Mouse (Mus musculus) layer of hippocampus, adult 11-12 months (tissue): ENCODE results near the gene Krtap19-4.

ENCODE experiments used
- DNase-seq: peaks from one replicate; pipeline ENCODE4 v3.0.0; 2022; ENCODE audit warnings: low spot score

Krtap19-4 gene

DNA sequence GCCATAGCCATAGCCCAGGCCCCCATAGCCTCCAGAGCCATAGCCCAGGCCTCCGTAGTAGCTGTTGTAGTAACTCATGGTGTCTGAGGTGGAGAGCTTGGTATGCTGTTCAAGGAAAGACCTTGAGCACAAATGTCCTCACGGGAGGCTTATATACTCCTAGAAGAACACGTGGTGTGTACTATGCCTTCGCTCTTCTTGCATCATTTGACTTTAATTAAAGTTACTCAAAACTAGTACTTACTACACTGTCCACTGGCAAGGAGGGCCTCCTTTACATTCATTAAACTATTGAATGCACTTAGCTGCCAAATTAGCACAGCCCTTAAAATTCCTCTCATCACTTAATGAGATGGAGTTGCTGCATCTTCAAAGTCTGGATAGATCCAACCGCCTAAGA lies at the start of gene Krtap19-4:
Krtap19-4 (minus strand) TSS at position 101 of the 400 bp plus-strand sequence.
- no peak for DNase-seq

DNA sequence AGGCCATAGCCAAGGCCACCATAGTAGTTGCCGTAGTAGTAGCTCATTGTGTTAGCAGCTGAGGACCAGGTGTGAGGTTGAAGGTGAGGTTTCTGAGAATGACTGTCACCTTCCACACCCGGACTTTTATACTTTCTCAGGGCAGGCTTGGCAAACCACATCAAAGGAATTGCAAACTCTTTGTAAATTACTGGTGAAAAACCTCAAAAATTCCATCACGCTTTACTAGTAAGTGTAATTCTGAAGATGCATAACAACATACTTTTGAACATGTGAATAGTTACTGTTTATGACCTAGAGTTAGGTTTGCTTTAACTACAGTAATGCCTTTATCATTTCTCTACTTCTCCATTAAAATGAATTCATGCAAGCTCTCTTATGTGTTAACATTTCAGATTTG lies 47.3 kb upstream of the Krtap19-4 start, which contains the start of gene Krtap19-9b:
Krtap19-9b (minus strand) TSS at position 101 of the 400 bp plus-strand sequence.
- DNase-seq = no peak

DNA sequence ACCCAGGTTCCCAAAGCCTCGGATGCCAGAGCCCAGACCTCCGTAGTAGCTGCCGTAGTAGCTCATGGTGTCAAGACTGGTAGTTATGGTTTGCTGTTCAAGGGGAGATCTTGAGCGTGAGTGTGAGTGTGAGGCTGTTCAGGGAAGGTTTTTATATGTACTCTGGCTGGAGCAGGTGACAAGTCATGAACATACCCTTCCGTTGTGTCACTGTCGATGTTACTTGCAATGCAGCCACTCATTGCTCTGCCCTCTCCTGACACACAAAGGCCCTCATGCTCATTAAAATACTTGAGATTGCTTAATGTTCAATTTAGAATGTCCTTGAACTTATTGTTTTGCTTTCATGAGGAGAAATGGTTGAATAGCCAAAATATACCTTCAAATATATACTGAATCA lies 11.5 kb upstream of the Krtap19-4 start, which contains the start of gene Krtap19-5:
Krtap19-5 (minus strand) TSS at position 101 of the 400 bp plus-strand sequence.
- no peak for DNase-seq

DNA sequence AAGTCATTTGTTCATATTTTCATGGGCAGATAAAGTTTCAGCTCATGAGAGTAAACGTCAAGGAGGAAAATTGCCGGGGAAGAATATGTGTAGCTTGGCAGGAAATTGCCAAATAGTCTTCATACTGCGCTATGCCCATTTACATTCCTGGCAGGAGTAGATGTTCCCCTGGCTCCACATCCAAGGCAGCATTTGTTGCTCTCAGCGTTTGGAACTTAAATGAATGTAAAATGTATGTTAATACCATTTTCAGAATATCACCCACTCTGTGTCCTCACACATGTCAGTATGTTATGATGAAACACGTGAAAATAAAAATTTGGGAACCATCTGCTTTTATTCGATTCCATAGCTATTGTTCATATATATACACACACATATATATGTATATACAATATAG lies 2.0 kb upstream of the Krtap19-4 start:
- DNase-seq = no peak

DNA sequence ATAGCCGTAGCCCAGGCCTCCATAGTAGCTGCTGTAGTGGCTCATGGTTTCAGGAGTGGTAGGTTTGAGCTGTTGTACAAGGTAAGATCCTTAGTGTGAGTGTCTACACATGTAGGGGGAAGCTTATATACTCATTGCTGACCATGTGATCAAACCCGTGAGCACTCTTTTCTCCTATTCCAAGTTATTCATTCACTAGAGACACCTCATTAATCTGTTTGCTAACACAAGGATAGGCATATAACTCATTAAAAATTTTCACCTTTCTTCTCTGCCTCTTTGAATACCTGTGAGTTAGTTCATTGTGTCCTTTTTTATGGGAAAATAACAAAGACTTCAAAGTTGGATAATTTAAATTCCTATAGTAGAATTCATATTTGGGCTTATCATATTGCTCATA lies 7.0 kb downstream of the Krtap19-4 start, which contains the start of gene Krtap19-3:
Krtap19-3 (minus strand) TSS at position 101 of the 400 bp plus-strand sequence.
- no peak for DNase-seq

DNA sequence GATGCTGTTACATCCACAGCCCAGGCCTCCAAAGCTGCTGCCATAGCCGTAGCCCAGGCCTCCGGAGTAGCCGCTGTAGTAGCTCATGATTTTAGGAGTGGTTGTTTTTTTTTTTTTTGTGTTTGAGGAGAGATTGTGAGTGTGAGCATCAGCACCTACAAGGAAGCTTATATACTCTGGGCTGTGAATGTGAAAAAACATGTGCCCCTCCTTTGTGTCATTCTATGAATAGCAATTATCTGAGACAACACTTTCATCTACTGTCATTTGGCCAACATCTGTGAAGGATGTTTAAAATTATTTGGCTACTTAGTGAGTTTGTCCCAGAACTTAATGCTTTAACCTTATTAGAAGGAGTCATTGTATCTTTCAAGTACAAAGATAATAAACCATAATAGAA lies 10.7 kb downstream of the Krtap19-4 start, which contains the start of gene Krtap19-2:
Krtap19-2 (minus strand) TSS at position 101 of the 400 bp plus-strand sequence.
- DNase-seq = no peak

DNA sequence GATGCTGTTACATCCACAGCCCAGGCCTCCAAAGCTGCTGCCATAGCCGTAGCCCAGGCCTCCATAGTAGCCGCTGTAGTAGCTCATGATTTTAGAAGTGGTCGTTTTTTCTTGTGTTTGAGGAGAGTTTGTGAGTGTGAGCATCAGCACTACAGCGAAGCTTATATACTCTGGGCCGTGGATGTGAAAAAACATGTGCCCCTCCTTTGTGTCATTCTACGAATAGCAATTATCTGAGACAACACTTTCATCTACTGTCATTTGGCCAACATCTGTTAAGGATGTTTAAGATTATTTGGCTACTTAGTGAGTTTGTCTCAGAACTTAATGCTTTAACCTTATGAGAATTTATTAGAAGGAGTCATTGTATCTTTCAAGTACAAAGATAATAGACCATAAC lies 15.6 kb downstream of the Krtap19-4 start, which contains the start of gene Krtap19-1:
Krtap19-1 (minus strand) TSS at position 101 of the 400 bp plus-strand sequence.
- DNase-seq = no peak

DNA sequence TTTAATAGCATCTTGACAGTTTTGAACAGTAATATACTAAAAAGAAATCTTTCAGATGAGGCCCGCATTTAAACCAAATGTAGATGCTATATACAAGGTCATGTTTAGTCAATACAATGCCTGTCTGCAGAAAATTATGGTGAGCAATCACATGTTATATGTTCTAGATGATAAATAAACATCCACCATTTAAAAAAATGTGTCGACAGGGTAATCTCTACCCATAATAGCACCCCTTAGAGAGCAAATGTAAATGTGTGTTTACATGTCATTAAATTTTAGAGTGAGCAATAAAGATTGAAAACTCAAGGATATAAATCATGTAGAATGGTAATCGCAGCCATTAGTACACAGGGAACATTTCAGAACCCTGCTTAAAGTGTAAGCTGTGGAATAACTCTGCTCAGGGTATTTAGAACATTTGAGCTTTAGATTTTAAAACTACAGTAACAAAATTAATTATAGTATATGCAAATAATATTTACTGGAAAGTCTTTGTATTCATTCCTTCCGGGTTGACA lies 19.9 kb downstream of the Krtap19-4 start:
- no peak for DNase-seq

DNA sequence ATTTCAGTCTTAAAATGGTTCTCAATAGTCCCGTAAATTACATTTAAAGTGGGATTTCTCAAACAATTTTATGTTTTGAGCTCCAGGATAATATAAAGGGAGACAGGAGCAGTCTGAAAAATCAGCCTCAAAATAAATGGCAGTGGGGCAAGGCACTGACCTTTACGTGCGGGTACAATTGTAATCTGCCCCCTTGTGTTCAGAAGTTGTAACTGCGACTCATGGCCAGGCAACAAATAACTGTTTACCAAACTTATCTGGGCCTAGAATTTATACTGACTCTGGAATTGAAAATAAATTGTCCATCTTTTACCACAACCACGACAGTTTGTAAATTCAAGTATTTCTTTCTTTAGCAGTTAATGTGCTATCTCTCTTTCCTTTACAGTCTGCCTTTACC lies 33.4 kb downstream of the Krtap19-4 start:
- DNase-seq = no peak

DNA sequence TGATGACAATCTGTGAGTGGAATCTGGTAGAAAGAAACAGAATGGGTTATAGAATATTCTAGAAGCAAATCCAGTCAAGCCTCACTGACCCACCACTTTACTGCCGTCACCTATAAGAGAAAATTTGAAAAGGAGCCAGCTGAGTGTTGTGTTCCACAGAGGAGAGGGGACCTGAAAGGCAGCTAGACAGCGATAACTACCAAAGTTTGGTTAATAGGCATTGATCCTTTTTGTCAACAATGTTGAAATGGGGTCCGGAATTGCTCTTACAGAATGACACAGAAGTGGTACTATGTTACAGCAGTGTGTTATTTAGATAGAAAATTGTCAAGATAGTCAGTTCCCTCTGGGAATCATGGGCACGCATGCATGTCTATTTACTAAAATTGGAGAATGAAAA lies 36.3 kb downstream of the Krtap19-4 start:
- no peak for DNase-seq

DNA sequence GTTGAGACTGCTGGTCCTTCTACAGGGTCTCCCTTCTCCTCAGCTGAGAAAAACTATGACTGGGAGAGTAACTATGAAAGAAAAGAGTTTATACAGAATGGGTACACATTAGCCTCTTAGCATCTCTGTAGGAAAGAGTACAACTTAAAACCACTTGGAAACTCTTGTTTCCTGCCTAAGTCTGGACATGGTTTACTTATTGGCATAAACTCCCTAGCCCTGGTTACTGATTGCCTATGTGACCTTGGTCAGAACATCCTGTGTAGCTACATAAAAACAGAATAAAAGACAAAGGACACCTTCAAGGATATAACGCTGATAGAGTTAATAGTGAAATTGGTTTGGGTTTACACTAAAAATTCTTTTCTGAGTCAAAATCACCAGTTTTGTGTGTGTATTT lies 37.5 kb downstream of the Krtap19-4 start:
- no peak for DNase-seq
